Mouse (Mus musculus): ENCODE data around the gene Ptprh.
A peak's percentile ranks its signal among the peaks of the same experiment; 100 is the strongest.
"Not testable (repeated sequence)": the region's sequence is repeated elsewhere in the genome, so short reads cannot be mapped to it uniquely, and the experiment has no call there.

Ptprh gene

DNA sequence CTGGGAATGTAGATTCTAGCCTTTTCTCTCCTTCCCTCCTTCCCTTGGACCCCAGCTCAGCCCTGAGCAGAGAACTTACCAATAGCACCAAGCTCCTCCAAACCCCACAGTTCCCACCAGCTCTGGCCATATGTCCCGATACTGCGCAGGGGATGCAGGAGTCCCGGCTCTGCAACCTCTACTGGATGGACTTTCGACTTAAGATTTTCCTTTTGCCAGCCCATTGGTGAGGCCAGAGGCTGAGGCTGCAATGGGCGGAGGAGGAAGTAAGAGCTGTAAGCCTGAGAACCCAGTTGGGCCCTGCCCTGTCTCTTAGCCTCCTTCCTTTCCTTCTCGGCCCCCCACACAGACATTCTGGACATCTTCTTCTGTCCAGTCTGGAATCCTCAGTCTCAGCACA is 872 bp downstream of the Ptprh start:
- DNase-seq (ENCODE audit: low read depth): no peak

DNA sequence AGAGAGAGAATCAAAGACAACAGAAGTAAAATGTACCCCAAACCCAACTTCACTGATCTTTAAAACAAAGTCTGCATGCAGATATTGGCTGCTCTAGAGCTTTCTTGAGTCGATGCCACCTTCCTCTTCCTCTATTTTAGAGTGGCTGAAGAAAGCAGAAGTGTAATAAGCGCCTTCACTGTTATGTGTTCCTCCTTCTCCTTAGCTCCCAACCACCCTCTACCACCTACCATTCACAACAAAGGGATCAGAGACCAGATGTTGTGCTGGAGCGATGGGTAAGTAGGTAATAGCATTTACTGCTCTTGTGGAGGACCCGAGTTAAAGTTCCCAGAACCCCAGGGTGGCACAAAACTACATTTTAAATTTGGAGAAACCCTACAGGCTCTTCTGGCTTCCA is 6.8 kb downstream of the Ptprh start:
- not testable (repeated sequence) for DNase-seq (ENCODE audit: low read depth)

DNA sequence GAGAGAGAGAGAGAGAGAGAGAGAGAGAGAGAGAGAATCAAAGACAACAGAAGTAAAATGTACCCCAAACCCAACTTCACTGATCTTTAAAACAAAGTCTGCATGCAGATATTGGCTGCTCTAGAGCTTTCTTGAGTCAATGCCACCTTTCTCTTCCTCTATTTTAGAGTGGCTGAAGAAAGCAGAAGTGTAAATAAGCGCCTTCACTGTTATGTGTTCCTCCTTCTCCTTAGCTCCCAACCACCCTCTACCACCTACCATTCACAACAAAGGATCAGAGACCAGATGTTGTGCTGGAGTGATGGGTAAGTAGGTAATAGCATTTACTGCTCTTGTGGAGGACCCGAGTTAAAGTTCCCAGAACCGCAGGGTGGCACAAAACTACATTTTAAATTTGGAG is 22.4 kb downstream of the Ptprh start:
- DNase-seq (ENCODE audit: low read depth): not testable (repeated sequence)

DNA sequence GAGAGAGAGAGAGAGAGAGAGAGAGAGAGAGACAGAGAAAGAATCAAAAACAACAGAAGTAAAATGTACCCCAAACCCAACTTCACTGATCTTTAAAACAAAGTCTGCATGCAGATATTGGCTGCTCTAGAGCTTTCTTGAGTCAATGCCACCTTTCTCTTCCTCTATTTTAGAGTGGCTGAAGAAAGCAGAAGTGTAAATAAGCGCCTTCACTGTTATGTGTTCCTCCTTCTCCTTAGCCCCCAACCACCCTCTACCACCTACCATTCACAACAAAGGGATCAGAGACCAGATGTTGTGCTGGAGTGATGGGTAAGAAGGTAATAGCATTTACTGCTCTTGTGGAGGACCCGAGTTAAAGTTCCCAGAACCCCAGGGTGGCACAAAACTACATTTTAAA is 31.5 kb downstream of the Ptprh start:
- DNase-seq (ENCODE audit: low read depth): not testable (repeated sequence)

DNA sequence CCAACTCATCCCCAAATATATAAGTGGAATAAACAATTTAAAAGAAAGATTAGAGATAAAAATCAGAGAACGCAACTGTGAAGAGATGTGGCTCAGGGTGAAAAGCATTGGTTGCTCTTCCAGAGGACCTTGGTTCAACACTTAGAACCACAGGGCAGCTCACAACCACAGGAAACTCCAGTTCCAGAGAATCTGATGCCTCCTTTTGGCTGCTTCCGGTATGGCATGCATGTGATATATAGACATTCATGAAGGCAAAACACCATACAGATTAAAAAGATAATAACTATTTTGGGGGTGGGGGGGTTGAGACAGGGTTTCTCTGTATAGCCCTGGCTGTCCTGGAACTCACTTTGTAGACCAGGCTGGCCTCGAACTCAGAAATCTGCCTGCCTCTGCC is 41.2 kb downstream of the Ptprh start:
- DNase-seq (ENCODE audit: low read depth): no peak

DNA sequence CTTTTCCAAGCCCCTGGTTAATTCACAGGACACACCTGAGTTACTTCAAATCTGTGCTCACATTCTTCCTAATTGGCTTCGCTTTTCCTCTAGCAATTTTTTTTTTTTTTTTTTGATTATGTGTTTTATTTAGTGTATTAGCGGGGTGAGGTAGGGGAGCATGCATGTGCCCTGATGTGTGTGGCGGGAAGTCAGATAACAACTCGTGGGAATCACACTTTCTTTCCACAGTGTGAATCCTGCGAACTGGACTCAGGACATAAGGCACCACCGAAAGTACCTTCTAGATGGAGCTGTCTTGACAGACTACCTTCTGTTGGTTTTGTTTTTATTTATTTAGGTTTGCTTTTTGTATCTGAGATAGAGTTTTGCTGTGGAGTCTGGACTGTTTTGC is 46.7 kb downstream of the Ptprh start:
- no peak for DNase-seq (ENCODE audit: low read depth)

DNA sequence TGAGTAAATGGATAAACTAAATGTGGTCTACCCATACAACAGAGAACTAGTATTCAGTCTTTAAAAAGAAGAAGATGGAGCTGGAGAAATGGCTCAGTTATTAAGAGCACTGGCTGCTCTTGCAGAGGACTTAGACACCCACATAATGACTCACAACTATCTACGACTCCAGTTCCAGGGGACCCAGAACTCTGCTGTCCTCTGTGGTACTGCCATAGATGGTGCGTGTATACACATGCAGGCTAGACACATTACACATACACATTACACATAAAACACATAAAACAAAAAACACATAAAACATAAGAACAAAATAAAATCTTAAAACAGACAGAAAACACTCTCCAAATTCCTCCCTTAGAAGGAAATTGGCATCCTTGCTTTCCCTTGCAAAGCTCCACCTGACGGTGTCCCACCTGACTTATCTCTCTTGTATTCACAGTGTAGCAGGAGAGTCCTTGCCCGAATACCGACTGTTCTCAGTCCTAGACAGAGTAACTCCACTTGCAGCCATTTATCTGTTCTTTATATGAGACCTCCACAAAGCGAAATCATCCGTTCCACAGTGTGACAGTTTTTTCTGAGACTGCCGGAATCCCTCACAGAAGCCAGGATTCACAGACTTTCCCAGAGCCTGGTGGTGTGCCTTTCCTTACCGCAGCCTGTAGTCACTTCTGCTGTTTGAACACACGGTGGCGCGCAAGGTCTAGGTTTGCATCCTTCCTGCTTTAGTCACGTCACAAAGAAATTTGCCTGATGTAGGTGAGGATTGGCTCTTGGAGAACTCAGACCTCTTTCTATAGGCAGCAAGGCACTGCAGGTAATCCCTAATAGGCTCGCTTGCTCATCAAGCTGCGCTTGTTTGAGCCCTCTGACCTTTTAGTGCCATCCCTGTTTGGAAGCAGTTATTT is 47.3 kb downstream of the Ptprh start:
- DNase-seq (ENCODE audit: low read depth): peak; percentile 49

DNA sequence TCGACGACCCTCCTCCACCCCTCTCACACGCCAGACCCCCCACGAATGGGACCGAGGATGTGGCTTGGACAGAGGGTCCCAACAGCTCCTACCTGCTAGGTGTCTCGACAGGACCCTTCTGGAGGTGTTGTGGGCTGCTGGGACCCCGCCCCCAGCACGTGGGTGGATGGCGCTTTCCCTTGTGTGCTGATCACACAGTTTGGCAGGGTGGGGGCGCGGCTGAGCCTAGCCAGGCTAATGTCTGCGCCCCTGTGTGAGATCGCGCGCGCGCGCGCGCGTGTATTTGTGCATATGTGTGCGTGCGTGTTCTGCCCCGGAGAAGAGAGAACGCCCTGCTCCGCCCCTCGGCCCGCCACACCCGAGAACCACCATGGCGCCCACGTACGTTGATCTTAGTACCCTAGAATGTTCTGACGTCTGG is 56.6 kb downstream of the Ptprh start, which contains the start of gene Syt5:
Gene Syt5 (minus strand): TSS at position 321 of the 421 bp plus-strand sequence.
- no peak for DNase-seq (ENCODE audit: low read depth)

DNA sequence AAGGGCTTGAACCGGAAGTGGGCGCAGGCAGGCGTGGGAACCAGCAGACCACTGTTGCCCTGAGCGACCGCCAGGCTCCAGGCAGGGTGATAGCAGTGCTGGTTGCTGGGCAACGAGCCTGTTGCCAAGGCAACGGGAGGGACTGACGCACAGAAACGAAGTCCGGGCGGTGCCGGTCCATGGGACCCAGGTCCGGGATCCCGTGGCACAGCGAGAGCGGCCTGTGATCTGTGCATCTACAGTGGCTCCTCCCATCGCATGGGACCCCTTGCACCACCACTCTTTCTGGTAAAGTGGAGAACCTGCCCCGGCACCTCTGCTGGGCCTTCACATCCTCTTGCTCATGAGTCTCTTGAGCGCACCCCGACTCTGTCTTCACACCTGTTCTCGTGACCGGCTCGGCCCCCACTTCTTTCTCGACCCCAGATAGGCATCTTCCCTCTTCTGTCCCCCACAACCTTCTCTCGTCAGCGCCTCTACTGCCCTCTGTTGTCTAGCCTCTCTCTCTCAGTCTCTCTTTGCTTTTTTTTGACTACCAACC is 57.2 kb downstream of the Ptprh start:
- peak; percentile 10 for DNase-seq (ENCODE audit: low read depth)

DNA sequence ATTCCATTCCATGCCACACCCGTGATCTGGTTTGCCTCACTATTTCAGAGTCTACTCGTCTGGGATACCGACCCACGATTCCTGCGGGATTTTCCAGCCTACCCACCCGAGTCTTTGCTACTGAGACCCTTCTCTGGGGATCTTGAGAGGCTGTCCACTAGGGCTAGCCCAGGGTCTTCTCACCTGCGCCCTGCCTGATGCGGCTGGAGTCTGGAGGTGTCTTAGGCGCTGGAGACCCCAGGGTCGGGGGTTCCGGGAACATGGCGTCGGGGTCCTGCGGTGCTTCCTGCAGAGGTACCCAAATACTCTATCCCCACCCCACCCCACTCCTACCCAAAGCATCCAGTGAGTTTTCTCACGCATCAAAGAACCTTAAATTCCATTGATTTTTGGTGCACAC is 57.8 kb downstream of the Ptprh start:
- DNase-seq (ENCODE audit: low read depth): no peak

DNA sequence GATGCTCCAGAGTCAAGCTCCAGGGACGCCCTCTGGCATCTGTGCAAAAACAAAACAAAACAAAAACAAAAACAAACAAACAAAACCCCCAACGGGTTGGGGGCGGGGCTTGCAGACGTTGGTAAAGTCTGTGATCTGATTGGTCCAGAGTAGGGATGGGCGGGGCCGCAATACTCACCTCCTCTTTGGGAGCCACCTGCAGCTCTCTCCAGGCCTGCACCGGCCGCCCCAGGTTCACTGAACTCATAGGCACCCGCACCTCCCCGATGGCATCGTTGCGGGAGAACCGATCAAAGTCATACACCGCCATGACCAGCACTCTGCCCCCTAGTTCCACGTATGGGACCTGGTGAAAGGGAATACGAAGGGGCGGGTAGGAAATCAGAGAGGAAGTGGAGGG is 61.8 kb downstream of the Ptprh start:
- no peak for DNase-seq (ENCODE audit: low read depth)

DNA sequence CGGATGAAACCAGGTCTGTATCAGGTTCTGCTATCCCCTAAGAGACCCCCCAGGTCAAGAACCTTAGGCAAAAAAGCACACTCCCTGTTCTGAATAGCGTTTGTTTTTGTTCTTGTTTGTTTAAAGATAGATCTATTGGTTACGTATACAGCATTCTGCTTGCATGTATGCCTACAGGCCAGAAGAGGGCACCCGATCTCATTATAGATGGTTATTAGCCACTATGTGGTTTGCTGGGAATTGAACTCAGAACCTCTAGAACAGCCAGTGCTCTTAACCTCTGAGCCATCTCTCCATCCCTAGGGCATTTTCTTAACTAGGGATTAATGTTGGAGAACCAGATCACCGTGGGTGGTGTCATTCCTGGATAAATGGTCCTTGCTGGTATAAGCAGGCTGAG is 62.5 kb downstream of the Ptprh start:
- DNase-seq (ENCODE audit: low read depth): no peak

DNA sequence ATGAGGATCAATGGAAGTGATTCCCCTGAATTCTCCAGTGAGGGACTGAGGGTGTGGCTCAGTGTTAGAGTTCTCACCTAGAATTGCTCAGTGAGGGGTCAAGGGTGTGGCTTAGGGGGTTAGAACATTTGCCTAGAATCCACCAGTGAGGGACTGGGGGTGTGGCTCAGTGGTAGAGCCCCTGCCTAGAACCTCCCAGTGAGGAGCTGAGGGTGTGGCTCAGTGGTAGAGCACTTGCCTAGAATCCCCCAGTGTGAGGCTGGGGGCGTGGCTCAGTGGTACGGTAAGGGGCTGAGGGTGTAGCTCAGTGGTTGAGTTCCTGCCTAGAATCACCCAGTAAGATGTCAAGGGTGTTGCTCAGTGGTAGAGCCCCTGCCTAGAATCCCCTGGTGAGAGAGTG is 64.8 kb downstream of the Ptprh start:
- no peak for DNase-seq (ENCODE audit: low read depth)

DNA sequence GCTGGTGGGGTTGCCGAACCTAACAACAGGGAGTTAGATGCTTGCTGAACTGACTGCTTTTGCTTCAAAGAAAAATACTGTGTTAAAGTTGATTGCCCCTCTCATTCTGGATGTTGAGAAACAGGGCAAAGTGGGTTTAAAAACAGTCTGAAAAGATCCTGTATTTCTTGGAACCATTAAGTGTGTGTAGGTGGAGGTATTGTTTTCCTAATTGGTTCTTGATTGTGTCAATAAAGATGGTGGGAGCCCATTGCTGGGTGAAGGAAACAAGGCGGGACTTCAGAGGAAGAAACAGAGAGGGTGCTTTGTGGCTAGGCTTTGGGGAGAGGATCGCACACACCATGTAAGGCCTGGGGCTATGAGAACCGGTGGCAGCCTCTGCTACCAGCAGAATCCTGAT is 66.7 kb downstream of the Ptprh start:
- DNase-seq (ENCODE audit: low read depth): no peak

DNA sequence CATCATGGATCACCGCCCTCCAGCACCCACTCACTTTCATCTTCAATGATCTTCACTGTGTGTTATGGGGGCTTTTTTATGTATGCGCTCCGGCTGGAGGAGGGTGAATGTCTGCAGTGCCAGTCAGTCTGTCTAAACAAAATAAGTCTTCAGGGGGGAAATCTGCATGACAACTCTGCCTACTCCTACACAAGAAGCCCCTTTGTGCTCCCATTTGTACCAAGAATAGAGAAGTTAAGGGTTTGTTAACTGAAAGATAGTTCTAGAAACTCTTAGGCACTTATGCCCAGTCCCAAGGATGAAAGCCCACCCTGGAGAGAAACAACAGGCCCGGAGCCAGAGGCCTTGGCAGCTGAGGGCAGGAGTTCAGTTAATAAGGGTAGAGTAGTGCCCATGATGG is 67.5 kb downstream of the Ptprh start:
- no peak for DNase-seq (ENCODE audit: low read depth)

DNA sequence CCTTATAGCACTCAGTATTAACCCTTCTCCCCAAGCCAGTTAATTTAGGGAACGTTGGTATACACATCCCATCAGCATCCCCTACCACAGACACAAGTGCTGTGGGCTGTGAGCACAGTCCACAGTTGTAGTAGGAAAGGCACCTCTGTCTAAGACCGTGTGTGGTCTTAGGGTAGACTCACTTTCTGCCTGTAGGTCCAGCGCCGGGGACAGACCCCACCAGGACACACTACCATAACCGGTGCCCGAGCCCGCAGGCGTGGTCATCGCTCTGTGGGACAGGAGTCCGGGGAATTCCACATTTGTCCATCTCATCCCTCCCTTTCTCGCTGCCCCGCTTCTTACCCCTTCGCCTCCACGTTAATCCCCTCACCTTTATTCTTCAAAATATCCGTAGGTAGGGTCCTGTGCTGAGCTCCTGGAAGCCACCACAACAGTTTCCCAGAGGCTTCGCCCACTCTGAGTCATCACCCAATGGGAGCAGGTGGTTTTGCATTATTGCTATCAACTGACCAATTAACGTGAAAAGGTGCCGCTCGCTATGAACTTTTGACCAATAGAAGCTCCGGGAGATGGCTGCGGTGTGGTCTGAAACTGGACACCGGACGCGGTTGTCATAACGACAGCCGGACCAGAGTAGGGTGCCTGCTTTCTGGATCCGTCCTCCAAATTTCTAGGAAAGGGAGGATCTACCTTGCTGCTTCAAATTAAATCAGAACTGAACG is 71.7 kb downstream of the Ptprh start, which contains the start of gene Dnaaf3:
Gene Dnaaf3 (minus strand): TSS at position 449 of the 725 bp plus-strand sequence.
- DNase-seq (ENCODE audit: low read depth): peak; percentile 73

DNA sequence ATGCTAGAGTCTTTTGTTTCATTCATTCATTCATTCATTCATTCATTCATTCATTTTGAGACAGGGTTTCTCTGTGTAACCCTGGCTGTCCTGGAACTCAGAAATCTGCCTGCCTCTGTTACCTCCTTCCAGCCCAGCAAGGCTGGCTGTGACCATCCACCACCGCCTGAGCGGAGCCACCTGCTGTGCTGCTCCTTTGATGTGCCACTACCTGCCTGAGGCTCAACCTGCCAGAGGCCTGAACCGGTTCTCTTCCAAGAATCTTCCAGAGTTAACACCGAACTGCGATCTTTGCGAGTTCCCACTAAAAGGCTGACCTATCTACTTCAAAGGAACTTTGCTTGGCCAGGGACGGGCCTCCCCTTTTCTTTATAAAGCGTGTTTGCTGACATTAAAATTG is 73.7 kb downstream of the Ptprh start:
- not testable (repeated sequence) for DNase-seq (ENCODE audit: low read depth)

DNA sequence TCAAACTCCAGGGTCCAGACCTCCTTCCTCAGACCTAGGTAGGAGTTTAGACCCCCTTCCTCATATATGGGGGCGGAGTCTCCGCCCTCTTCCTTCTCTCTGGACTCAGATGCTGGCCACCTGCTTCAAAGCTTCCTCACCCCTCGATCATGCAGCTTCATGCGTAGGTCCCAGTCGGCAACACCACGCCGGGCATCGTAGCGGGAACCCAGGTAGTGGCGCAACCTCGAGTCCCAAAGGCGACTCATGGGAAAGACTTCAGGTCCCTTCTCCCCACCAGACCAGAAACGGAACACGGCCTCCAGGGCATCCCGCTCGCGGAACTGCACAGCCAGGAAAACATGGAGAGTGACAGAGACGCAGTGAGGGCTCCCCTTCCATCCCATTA is 76.5 kb downstream of the Ptprh start:
- DNase-seq (ENCODE audit: low read depth): no peak

DNA sequence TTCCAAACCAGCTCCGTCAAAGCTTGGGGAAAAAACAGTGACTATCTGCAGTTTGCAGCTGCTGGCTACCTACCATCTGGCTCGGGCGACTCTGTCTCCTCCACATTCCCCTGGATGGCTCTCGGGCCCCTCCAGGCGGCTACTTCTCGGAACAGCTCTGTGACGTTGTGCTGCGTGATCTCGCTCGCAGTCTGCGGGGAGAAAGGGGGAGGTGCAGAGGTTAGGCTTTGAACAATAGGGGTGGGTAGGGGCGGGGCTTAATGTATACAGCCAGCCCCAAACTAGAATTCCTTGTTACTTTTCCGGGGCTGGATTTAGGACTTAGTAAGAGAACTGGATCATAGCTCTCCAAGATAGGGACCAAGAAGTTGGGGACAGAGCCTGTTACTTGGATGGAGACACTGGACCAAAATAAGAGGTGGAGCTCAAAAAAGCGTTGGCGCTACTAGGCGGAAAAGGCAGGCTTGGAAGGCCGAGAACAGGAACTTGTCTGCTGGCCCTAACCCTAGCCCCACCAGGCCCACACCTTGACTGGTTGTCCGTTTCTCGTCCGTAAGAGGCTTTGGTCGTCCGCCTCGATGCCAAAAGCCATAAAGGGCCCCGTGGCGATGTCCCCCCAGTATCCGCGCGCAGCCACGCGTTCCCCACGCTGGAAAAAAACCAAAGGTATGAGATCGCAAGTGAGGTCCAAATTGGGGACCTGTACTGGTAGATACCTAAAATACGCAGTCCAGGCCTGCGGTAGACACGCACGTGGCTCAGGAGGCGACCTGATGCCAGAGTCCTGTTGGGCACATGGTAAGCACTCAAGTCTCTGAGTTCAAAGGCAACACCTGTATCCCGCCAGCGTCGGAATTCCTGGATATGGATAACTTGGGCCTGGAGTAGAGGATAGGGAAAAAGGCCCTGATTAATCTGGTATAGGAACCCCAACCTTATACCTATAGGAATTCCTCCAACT is 77.2 kb downstream of the Ptprh start:
- DNase-seq (ENCODE audit: low read depth): peak; percentile 85

DNA sequence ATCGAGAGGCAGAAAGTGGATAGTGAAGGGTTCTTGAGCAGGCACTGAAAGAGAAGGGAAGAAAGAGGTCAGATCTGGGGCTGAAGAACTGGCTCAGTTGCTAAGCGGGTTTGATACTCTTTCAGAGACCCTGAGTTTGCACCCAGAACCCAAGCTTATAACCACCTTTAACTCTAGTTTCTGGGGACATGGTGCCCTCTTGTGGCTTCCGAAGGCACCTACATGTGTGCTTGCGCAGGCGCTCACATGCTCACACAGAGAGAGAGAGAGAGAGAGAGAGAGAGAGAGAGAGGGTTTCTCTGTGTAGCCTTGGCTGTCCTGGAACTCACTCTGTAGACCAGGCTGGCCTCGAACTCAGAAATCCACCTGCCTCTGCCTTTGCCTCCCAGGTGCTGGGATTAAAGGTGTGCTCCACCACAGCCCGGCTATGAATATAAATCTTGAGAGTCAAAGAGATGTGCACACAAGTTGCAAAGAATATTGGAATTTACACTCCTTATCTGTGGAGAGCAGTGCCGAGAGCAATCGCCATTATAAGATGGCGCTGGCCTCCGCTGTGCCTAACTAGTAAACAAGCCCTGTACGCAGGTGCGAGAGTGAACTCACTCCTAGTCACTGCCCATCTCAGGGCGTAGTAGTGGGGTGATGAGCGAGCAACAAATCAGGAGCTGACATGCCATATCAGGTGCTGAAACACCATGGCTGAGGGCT is 79.5 kb downstream of the Ptprh start, which contains the start of gene Tnni3:
Gene Tnni3 (minus strand): TSS at position 18 of the 711 bp plus-strand sequence.
- DNase-seq (ENCODE audit: low read depth): peak; percentile 54

Measured in fibroblast of lung, adult 2 months (primary cell).